Mouse (Mus musculus): ENCODE results near the gene Pin4. TPM values are rescaled to one million over a fixed set of nuclear protein-coding genes. Genes with fewer than 3 reads are reported as not detected.

Gene Pin4
- polyA plus RNA-seq (2014; fragmentation: Nextera tagmentation; extraction: Ambion mirVana) = 67.3 and 70.8 TPM in 2 replicates

DNA sequence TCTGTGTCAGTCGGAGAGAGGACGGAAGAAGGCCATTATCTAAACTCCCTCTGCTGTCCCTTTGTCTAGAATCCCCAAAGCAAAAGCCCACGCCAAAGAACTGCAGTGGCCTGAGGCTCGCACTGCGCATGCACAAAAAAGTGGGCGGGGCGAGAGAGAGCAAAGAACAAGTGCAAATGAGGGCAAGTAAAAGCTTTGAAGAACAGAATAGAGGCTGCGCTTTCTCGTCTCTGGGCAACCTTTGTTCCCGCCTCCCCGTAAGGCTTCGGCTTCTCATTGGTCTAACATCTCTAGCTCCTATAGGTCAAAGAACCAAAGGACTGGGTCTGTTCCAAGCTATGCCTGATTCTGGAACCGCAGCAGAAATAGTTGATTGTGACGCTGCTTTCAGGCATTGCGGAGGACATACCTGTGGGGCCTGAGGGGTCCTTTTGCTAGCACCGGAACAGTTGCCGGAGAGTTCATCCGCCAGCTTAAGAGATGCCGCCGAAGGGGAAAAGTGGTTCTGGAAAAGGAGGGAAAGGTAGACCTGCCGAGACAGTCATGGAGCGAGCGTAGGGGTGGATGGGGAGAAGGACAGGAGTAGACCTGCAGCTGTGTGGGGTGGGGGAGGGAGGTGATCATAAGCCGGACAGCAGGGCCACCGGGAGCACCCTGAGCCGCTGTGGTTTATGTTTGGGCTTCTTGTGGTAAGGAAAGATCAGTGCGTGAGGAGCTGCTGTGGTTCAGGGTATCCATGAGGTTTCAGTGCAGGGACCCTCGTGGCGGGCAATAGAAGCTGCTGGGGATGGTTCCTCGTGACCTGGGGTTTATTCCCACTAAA lies at the start of gene Pin4:
TSS of gene Pin4 (plus strand) at position 406 of the 823 bp plus-strand sequence.
- Histone ChIP-seq H3K27ac (replicated peaks; ENCODE audit: low read depth, low read length) (no peak within 1 kb of the TSS), H3K9ac (replicated peaks; ENCODE audit: low read length) (peak within 1 kb of the TSS; percentile 59), H3K27me3 (ENCODE audit: control insufficient read depth, insufficient read depth, low read length) (no peaks in the 10 kb centered on the region), H3K4me2 (ENCODE audit: low read depth, low read length) (peak within 1 kb of the TSS; percentile 43), H3K9me3 (replicated peaks; ENCODE audit: control insufficient read depth, low read length) (no peaks in the 10 kb centered on the region), H3K4me3 (ENCODE audit: low read depth, low read length) (peak within 1 kb of the TSS; percentile 56), H3K4me1 (ENCODE audit: control insufficient read depth, insufficient read depth, low read length) (no peaks in the 10 kb centered on the region), H3K36me3 (replicated peaks; ENCODE audit: control insufficient read depth, insufficient read depth, low read depth, low read length) (no peaks in the 10 kb centered on the region)
- peak; percentile 99 for ATAC-seq (replicated peaks; ENCODE audit: insufficient number of reproducible peaks, low FRiP score, low TSS enrichment, low read depth)
- WGBS = 12% methylated on average over 30 of the region's 30 CpGs
- DNase-seq (ENCODE audit: low spot score) = peak; percentile 95

DNA sequence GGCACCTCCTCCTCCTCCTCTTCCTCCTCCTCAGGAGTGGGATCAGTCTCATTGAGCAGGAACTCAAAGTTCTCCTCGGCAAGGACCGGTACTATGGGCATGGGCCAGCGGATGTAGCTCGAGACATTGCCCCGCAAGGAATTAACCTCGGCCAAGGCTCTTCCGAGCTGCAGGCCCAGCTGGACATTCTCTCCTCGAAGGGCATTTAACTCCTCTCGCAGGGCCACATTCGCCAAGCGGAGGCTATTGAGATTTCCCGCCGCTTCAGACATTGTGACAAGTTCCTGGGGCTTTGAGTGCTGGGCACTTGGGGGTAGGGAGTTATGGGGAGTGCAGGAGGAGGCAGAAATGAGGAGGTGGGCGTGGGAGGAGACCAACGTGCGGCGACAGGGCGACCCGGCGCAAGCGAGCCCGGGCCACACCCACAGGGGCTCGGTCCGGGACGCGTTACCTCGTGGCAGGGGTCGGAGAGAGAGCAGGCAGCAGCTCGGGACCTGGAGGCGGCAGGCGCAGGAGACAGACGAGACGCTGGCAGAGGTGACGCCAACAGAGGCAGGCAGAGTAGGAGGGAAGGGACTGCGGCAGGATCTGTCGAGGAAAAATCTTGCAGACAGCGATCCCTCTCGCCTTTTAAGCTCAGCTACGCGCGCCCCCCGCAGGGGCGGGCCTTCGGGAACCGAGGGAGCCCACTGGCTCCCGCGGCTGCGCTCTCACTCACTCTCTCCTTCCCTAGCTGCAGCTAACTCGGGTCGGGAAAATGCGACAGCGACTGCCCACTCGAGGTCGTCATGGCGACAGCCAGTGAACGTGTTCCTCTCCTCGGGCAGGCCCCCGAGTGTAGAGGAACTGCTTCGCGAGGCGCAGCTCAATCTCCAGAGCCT lies 48.4 kb upstream of the Pin4 start, which contains the start of gene Rtl5:
TSS of gene Rtl5 (minus strand) at position 714 of the 881 bp plus-strand sequence.
- Histone ChIP-seq H3K27ac (replicated peaks; ENCODE audit: low read depth, low read length) (peak within 1 kb of the TSS; percentile 44; the same call in 1 of the 2 replicates), H3K4me3 (ENCODE audit: low read depth, low read length) (peak within 1 kb of the TSS; percentile 44), H3K4me1 (ENCODE audit: control insufficient read depth, insufficient read depth, low read length) (no peaks in the 10 kb centered on the region), H3K4me2 (ENCODE audit: low read depth, low read length) (peak within 1 kb of the TSS; percentile 67), H3K27me3 (ENCODE audit: control insufficient read depth, insufficient read depth, low read length) (no peaks in the 10 kb centered on the region), H3K9ac (replicated peaks; ENCODE audit: low read length) (peak within 1 kb of the TSS; percentile 62), H3K36me3 (replicated peaks; ENCODE audit: control insufficient read depth, insufficient read depth, low read depth, low read length) (no peaks in the 10 kb centered on the region), H3K9me3 (replicated peaks; ENCODE audit: control insufficient read depth, low read length) (no peaks in the 10 kb centered on the region)
- ATAC-seq (replicated peaks; ENCODE audit: insufficient number of reproducible peaks, low FRiP score, low TSS enrichment, low read depth) = peak; percentile 84
- WGBS = 17% methylated on average over 60 of the region's 61 CpGs
- peak; percentile 88 for DNase-seq (ENCODE audit: low spot score)

DNA sequence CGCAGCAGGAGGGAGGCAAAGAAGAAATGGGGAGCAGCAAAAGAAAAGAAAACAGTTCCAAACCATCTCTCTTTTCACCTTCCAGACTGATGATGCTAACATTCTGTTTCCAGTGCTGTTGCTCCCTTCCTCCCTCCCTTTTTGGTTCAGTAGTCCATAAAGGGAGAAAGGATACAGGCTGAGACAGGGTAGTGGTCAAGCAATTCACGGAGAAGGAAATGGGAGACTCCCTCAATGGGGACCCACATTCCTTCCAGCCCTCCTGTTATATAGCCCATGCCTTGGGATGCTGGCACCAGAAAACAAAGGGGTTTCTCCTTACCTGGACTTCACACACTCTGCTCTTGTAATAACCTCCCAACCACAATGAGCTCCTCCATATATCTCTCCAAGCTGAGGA lies 47.7 kb upstream of the Pin4 start:
- WGBS = 33% methylated on average over 2 of the region's 2 CpGs
- Histone ChIP-seq H3K27ac (replicated peaks; ENCODE audit: low read depth, low read length) (0 out of 2 replicates have a peak overlapping the region, but pooled peaks have one; percentile 44), H3K9me3 (replicated peaks; ENCODE audit: control insufficient read depth, low read length) (no peaks in the 10 kb centered on the region), H3K4me3 (ENCODE audit: low read depth, low read length) (peak overlapping the region; percentile 44; the same call in 1 of the 2 replicates), H3K4me1 (ENCODE audit: control insufficient read depth, insufficient read depth, low read length) (no peaks in the 10 kb centered on the region), H3K36me3 (replicated peaks; ENCODE audit: control insufficient read depth, insufficient read depth, low read depth, low read length) (no peaks in the 10 kb centered on the region), H3K27me3 (ENCODE audit: control insufficient read depth, insufficient read depth, low read length) (no peaks in the 10 kb centered on the region), H3K4me2 (ENCODE audit: low read depth, low read length) (peak overlapping the region; percentile 67), H3K9ac (replicated peaks; ENCODE audit: low read length) (no peak overlapping the region; the same call in 1 of the 2 replicates)
- DNase-seq (ENCODE audit: low spot score) = no peak
- 0 out of 2 replicates have a peak, but pooled peaks have one; percentile 6 for ATAC-seq (replicated peaks; ENCODE audit: insufficient number of reproducible peaks, low FRiP score, low TSS enrichment, low read depth)

DNA sequence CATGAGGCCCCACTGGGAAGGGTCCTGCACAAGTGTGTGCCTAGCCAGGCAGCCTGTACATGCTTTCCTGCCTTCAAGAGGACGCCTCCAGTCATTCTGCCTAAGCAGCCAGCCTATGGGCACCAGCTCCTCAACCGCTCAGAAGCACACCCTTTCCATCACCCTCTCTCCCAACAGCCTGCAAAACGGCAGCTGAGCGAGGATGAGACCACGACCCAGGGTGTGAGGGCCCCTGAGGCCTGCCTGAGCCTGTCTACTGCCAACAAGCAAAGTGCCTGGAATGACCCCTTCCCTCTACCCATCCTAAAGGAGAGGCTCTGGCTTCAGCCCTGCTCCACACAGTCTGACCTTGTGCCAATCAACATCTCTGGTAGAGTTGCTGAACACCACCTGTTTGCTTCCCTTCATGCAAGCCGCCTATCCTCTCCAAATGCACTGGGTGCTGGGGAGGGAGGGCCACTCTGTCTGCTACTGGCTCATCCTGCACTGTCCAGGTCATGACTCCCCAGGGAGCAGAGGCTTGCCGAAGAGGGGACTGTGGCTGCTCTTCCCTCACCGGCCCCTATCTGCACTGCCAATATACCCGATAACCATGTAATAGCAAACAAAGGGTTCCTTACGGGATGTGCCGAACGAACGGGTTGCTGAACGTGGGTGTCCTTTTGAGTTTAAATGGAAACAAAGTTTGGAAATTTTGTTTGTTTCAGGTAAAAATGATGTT lies 45.5 kb upstream of the Pin4 start:
- ATAC-seq (replicated peaks; ENCODE audit: insufficient number of reproducible peaks, low FRiP score, low TSS enrichment, low read depth) = no peak
- H3K4me2 ChIP-seq (ENCODE audit: low read depth, low read length) = no peak overlapping the region
- no peak for DNase-seq (ENCODE audit: low spot score)
- H3K4me1 ChIP-seq (ENCODE audit: control insufficient read depth, insufficient read depth, low read length) = no peaks in the 10 kb centered on the region
- no peaks in the 10 kb centered on the region for H3K27me3 ChIP-seq (ENCODE audit: control insufficient read depth, insufficient read depth, low read length)
- no peaks in the 10 kb centered on the region for H3K36me3 ChIP-seq (replicated peaks; ENCODE audit: control insufficient read depth, insufficient read depth, low read depth, low read length)
- no peak overlapping the region for H3K27ac ChIP-seq (replicated peaks; ENCODE audit: low read depth, low read length)
- H3K4me3 ChIP-seq (ENCODE audit: low read depth, low read length) = no peak overlapping the region
- 81% methylated on average over 14 of the region's 14 CpGs for WGBS
- no peaks in the 10 kb centered on the region for H3K9me3 ChIP-seq (replicated peaks; ENCODE audit: control insufficient read depth, low read length)
- no peak overlapping the region for H3K9ac ChIP-seq (replicated peaks; ENCODE audit: low read length)

DNA sequence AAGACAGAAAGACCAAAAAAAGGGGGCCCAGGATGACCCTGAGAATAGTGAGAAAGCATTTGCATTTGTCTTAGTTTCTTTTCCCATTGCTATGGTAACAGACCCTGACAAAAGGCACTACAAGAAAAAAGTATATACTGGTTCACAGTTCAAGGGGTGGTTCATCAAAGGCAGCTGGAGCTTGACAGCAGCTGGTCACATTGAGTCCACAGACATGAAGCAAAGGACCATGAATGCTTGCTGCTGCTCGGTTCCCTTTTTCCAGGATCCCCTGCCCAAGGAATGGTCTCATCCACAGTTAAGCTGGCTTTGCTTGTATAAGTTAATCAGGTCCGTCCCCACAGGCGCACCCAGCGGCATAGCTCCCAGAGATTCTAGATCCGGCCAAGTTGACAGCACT lies 44.8 kb upstream of the Pin4 start:
- Histone ChIP-seq H3K4me2 (ENCODE audit: low read depth, low read length) (no peak overlapping the region), H3K27ac (replicated peaks; ENCODE audit: low read depth, low read length) (no peak overlapping the region), H3K9me3 (replicated peaks; ENCODE audit: control insufficient read depth, low read length) (no peaks in the 10 kb centered on the region), H3K27me3 (ENCODE audit: control insufficient read depth, insufficient read depth, low read length) (no peaks in the 10 kb centered on the region), H3K4me1 (ENCODE audit: control insufficient read depth, insufficient read depth, low read length) (no peaks in the 10 kb centered on the region), H3K9ac (replicated peaks; ENCODE audit: low read length) (no peak overlapping the region), H3K36me3 (replicated peaks; ENCODE audit: control insufficient read depth, insufficient read depth, low read depth, low read length) (no peaks in the 10 kb centered on the region), H3K4me3 (ENCODE audit: low read depth, low read length) (no peak overlapping the region)
- WGBS = 74% methylated on average over 5 of the region's 5 CpGs
- DNase-seq (ENCODE audit: low spot score) = no peak
- no peak for ATAC-seq (replicated peaks; ENCODE audit: insufficient number of reproducible peaks, low FRiP score, low TSS enrichment, low read depth)

DNA sequence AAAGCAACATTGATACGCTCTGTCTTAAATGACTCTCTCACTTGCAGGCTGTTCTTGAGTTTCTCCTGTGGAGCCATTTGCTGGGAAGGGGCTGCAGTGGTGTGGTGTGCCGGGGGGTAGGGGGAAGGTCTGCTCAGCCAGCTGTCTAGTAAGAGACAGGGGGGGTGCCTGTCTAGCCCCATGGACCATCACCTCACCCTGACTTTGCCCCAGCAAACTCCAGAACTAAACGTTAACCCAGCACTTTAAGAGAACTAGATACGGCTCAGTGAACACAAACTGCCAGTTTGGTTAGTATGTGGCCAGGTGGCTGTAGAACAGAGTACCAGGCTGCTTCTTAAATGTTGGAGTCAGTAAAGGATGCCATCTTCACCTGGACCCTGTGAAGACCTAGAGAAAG lies 44.1 kb upstream of the Pin4 start:
- no peak overlapping the region for H3K4me3 ChIP-seq (ENCODE audit: low read depth, low read length)
- no peak overlapping the region for H3K4me2 ChIP-seq (ENCODE audit: low read depth, low read length)
- no peaks in the 10 kb centered on the region for H3K27me3 ChIP-seq (ENCODE audit: control insufficient read depth, insufficient read depth, low read length)
- no peaks in the 10 kb centered on the region for H3K4me1 ChIP-seq (ENCODE audit: control insufficient read depth, insufficient read depth, low read length)
- no peaks in the 10 kb centered on the region for H3K36me3 ChIP-seq (replicated peaks; ENCODE audit: control insufficient read depth, insufficient read depth, low read depth, low read length)
- 79% methylated on average over 4 of the region's 4 CpGs for WGBS
- H3K9me3 ChIP-seq (replicated peaks; ENCODE audit: control insufficient read depth, low read length) = no peaks in the 10 kb centered on the region
- H3K9ac ChIP-seq (replicated peaks; ENCODE audit: low read length) = no peak overlapping the region
- DNase-seq (ENCODE audit: low spot score) (no peak), ATAC-seq (replicated peaks; ENCODE audit: insufficient number of reproducible peaks, low FRiP score, low TSS enrichment, low read depth) (no peak)
- no peak overlapping the region for H3K27ac ChIP-seq (replicated peaks; ENCODE audit: low read depth, low read length)

DNA sequence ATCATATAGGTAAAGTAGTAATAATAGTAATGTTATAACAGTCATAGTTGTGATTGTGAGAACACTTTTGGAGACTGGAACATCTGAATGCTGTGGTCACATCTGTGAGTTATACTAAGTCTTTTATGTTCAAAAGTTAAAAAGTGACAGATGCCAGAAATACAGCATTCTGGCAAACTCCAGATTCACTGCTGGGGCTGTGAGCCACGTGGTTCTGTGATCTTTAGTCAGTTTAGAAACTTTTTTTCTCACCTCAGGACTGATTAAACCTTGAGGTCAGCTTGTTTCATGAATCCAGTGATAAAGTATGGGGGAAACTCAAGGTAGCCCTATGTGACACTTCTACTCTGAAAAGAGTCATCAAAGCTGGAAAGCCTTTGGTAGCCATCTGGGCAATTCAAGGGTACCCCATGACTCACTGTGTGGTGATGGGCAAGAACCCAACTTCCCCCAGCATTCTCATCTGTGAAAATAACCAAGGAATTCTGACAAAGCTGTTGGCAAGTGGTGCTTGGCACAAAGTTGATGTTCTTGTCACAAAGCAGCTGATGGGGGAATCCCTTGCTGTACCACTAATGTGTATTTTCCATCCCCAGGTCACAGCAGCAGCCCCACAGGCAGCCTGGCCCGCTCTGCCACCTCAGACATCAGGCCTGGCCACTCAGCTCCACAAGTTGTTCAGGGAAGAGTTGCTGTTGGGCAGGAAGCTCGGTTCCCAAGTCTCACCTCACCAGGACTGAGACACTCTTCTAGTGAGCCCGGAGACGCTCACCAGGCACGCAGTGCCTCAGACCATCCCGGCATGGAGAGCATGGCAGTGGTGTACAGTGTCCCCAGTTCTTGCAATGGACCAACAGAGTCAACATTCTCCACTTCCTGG lies 42.1 kb upstream of the Pin4 start:
- Histone ChIP-seq H3K9me3 (replicated peaks; ENCODE audit: control insufficient read depth, low read length) (no peaks in the 10 kb centered on the region), H3K4me1 (ENCODE audit: control insufficient read depth, insufficient read depth, low read length) (no peaks in the 10 kb centered on the region), H3K27ac (replicated peaks; ENCODE audit: low read depth, low read length) (no peak overlapping the region), H3K36me3 (replicated peaks; ENCODE audit: control insufficient read depth, insufficient read depth, low read depth, low read length) (no peaks in the 10 kb centered on the region), H3K4me3 (ENCODE audit: low read depth, low read length) (no peak overlapping the region), H3K9ac (replicated peaks; ENCODE audit: low read length) (no peak overlapping the region), H3K4me2 (ENCODE audit: low read depth, low read length) (no peak overlapping the region), H3K27me3 (ENCODE audit: control insufficient read depth, insufficient read depth, low read length) (no peaks in the 10 kb centered on the region)
- 86% methylated on average over 7 of the region's 7 CpGs for WGBS
- ATAC-seq (replicated peaks; ENCODE audit: insufficient number of reproducible peaks, low FRiP score, low TSS enrichment, low read depth) (no peak), DNase-seq (ENCODE audit: low spot score) (no peak)
